Mouse (Mus musculus) A20 (cell line): ENCODE measurements at regions not wholly inside any gene's neighbourhood (a gene's known extent, or its start where the extent isn't known, plus 50 kb on each side); places are given as distances from the start of the nearest gene placed in this dataset.
A peak's percentile ranks its signal among the peaks of the same experiment; 100 is the strongest.
"Not testable (repeated sequence)": the region's sequence is repeated elsewhere in the genome, so short reads cannot be mapped to it uniquely, and the experiment has no call there.

Experiments
- DNase-seq: peaks from one replicate; pipeline ENCODE4 v3.0.0-alpha.2; 2011; ENCODE audit warnings: low read depth, low spot score

GRCm38 (mm10) chr2:39420696-39421095 lies 194.4 kb upstream of the Ppp6c start:
- DNase-seq: no peak

GRCm38 (mm10) chr2:39400336-39400735 lies 174.1 kb upstream of the Ppp6c start:
- no peak for DNase-seq

DNA sequence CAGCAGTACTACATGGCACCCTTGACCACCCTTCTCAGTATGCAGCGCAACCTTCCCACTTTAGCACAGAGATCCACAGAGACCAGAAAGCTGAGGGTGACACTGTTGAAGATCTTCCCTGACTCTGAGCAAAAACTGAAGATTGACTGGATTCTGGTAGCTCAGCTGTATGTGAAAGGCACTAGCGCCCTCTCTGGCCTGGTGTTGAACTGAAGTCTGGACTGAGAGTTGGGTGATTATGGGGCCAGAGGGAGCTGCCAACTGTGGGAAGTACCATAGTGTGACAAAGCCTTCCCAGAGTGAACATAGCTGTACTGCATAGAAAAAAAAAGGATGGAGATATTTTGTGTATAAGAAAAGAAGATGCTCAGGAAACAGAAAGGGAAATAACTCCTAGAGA lies 173.3 kb upstream of the Ppp6c start:
- peak; percentile 16 for DNase-seq

DNA sequence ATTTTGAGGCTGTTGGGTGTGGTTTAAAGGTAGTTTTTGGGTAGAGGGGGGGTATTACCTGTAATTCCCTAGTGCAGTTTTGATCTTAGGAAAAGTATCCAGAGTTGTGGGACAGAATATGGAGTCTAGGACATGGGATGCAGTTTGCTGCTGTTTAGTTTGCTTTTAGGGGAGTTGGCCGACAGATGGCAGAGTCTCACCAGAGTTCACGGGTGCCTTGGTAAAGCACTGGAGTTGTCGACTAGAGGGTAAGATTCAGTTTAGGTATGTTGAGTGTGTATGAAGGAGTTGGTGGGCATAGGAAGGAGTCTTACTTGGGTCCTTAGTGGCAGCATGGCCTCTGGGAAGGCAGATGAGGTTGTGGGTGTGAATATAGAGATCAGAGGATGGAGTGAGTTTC lies 168.4 kb upstream of the Ppp6c start:
- DNase-seq: peak; percentile 28

- no peak for DNase-seq
Measured at GRCm38 (mm10) chr2:39377264-39377663, 151.0 kb upstream of the Ppp6c start.

DNA sequence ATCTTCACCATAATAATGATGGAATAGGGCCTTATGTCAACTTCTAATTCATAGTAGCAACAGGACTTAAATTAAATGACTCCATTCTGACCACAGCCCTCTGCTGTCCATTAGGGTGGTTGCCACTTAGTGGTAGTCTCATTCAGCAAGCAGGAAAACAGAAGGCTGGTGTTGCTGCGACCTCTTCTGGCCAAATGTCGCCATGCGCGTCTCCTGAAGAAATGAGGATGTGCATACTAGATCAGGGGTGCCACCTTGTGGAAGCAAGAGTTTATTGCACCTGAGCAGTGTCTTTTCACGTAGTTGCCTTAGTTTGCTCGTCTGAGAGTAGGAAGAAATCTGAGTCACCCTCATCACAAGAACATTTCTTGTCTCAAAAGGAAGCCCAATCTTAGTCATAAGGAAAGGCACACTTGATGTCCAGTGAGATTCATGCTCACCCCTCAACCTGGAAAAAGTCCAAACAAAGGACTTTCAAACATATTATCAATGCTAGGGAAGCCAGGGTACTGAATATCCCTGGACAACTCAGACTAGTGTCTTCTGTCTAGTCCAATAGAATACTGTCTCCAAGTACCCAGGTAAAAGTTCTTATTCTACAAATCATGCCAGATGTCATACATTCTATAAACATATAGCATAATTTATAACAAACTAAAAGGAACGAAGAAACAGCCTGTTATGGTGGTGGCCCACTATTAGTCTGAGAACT lies 147.0 kb upstream of the Ppp6c start:
- DNase-seq: peak; percentile 94

- DNase-seq: no peak
Measured at GRCm38 (mm10) chr2:39344207-39344606, 118.0 kb upstream of the Ppp6c start.

- DNase-seq: no peak
Measured at GRCm38 (mm10) chr2:39340406-39340805, 114.2 kb upstream of the Ppp6c start.

DNA sequence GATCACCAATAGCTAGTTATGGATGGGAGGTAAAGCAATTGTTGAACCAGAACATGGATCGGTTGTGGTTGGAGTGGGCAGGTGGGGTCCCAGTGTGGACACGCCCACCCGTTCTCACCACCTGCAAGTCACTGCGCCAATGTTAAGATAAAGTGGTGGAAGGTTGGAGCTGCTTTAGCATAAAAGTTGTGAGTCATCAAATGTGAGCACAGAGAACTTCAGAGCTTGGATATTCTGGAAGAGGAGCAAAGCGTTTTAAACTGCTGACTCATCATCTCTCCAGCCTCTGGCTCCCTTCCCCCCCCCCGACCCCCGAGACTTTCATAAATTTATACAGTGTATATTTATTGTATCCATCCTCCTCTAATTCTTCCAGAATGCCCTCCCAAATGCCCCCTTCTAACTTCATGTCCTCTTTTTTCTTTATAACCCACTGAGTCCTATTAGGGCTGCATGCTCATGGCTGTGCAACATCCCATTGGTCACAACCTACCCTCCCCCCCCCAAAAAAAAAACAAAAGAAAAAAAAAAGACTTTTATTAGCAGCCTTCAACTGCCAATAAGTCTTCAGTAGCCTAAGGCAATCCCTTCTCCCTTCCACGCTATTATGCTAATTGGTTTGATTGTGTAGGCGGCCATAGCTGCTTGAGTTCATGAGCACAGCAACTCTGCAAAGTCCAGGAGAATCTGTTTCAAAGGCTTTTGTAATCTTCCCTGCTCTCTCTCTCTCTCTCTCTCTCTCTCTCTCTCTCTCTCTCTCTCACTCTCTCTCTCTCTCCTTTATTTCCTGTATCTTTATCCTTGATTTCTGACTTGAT lies 112.8 kb upstream of the Ppp6c start:
- no peak for DNase-seq

DNA sequence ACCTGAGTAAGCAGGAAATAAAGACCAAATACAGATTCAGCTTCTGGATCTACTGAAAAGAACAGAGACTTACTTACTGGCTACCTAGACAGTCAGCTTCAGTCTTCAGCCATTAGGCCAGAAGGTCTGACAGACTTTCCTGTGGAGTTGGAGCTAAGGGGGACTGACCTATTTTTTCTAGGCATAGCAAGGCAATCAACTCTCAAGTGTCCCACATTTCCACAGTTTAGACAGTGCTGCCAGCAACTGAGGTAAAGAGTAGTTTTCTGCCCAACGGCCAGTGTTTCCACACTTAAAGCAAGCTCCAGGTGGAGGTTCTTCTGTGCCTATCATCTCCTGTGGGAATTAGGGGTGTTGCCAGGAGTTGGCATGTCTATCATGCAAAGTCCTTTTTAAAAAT lies 111.3 kb upstream of the Ppp6c start:
- no peak for DNase-seq

DNA sequence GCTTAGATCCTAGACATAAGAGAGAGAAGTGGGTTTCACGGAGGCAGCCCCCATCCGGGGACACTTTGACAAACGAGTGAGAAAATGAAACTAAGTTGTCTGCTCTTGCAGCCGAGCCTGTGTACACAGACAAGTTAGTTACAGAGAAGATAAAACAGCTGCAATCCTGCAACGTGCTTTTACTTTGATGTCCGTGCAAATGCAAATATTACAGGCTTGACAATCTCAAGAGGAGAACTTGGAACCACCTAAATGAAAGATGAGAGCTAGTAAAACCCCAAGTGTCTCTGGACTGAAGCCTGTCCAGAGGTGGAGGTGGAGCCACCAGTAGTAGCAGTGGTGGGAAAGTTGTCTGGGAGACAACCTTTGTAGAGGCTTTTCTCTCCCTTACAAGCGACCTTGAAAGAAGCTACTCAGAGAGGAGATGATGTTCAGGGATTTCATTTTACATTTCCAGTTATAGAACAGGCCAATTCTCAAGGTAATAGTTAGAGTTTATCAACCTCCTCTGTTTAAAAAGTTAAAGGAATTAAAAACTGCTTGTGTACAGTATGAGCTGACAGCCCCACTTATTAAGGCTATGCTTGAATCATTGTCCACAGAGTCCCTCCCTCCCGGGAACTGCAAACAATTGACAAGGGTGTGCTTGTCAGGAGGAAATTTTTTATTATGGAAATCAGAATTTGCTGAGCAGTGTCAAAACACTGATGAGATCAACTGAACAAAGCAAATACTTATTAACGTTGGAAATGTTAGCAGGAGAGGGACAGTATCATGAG lies 99.7 kb upstream of the Ppp6c start:
- DNase-seq: peak; percentile 73

GRCm38 (mm10) chr2:39325122-39325521 lies 98.9 kb upstream of the Ppp6c start:
- not testable (repeated sequence) for DNase-seq

GRCm38 (mm10) chr2:39299798-39300382 lies 73.6 kb upstream of the Ppp6c start:
- no peak for DNase-seq

DNA sequence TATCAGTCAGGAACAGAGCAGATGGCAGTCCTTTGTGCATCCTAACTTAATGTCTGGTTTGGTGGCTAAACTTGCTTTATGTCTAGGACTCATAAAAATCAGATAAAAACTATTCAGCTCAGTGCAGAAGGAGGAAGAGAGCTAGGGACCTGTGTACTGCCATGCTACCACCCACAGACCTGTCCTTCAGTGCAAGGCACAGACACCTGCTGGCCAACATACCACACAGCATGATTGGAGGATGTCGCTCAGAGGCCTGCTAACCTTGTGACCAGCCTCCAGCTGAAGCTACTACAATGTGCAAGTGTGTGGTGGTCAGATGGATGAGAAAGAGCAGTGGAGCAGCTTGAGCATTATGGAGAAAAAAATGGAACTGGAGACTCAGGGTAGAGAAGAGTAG lies 73.0 kb upstream of the Ppp6c start:
- peak; percentile 8 for DNase-seq

DNA sequence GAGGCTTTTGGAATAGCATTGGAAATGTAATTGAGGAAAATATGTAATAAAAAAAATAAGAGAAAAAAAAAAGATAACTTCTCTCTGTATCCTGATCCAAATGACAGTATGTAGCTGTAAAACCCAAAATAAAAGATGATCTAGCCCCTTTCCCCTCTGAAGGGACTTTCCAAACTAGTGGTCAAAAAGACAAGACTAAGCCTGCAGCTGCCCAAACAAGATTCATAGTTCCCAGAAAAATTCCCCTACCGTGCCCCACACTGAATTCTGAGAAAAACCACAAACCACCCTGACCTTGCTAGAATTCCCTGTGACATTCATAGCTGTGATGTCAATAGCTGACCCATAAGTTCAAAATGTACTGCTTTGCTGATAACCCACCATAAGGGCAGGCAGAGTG lies 69.2 kb upstream of the Ppp6c start:
- DNase-seq: no peak

- DNase-seq: peak; percentile 11
Measured at GRCm38 (mm10) chr2:39278218-39278617, 52.0 kb upstream of the Ppp6c start.
